Mouse (Mus musculus): Measurements from ENCODE around the gene Atp6v0a1. TPM values are rescaled to one million over a fixed set of nuclear protein-coding genes. Genes with fewer than 3 reads are reported as not detected.

Atp6v0a1 gene
- total RNA-seq (2021), result 10 to 100 TPM; 87.1 to 92.2 TPM
- long read RNA-seq, experiment 1, transcript Atp6v0a1-203 (21 exons, 2,716 nt), result major isoform, 24 of 76 reads
- long read RNA-seq, experiment 1, partial matches to known transcripts, result 7 of 76 reads
- long read RNA-seq, experiment 1, other reads (novel, unspliced or antisense), result 44 of 76 reads
- long read RNA-seq, experiment 2, transcript Atp6v0a1-203 (21 exons, 2,716 nt), result major isoform, 11 of 33 reads
- long read RNA-seq, experiment 2, partial matches to known transcripts, result 5 of 33 reads
- long read RNA-seq, experiment 2, other reads (novel, unspliced or antisense), result 15 of 33 reads

DNA sequence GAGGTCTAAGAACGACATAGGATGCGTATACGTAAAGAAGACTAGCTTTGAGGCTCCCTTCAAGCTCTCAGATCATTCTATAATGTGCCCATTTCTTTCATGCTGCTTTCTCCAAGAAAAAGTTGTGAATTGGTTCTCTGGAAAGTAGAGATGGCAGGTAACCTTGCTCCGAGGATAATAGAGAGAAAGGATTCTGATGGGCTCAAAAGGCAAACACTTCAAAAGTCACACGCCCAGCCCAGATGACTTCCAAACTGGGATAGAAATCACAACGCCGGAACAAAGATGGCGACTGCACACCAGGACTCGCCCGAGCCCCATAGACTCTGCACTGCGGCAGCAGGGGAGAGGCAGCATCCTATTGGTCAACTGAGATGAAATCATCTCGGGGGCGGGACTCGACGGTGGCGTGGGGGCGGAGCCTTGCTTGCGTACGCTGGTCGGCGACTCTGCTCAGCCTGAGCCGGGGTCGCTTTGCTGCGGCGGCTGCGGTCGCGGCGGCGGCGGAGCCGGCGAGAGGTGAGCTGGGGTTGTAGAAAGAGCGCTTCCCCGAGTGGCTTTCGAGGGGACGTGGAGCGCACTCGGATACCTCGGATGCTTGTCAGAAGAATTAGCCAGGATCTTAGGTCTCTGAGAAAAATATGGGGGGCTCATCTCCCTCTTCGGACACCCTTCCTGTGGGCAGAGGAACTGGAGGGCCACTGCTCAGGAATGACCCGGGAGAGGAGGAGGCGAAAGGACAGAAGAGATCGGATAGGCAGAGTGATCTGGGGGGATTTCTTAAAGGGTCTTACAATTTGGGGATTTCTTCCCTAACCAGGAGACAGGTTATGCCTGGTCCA, at the start of gene Atp6v0a1:
Gene Atp6v0a1 (plus strand): TSS at position 407 of the 842 bp plus-strand sequence.
- DNase-seq, result peak; percentile 98 to 99

DNA sequence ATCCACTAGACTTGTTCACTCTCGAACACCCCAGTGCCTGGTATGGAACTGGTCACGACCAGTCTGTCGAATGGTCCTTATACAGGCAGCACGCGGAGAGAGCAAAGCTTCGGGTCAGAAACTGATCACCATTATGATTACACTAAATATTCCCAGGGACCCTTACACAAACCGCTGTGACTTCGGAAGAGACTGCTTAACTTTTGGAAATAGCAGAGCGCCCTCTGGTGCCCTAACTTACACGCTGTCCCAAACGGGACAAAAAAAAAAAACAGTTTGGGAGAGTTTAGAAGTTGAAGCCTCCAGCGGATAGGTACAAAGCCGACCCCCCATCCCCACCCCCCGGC, 49.8 kb upstream of the Atp6v0a1 start:
- DNase-seq, result peak; percentile 81 to 89

DNA sequence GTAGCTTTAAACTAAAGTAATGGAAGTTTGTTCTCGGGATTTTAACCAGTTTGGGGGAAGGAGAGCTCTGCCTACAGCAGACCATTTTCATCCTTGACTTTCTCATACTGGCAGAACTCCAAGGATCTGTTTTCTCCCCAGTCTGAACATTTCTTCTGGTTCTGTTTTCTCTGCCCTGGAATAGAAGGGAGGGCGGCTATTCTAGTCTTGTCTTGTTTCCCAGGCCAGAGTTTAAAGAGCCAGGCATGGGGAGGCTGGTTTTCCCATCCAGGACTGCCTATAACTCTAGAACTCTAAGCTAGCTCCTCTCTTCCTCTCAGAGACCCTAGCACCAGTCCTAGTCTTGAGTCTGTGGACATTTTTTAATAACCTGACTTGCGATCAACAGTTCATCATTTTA, 49.4 kb upstream of the Atp6v0a1 start:
- DNase-seq, result peak; percentile 66 to 68

DNA sequence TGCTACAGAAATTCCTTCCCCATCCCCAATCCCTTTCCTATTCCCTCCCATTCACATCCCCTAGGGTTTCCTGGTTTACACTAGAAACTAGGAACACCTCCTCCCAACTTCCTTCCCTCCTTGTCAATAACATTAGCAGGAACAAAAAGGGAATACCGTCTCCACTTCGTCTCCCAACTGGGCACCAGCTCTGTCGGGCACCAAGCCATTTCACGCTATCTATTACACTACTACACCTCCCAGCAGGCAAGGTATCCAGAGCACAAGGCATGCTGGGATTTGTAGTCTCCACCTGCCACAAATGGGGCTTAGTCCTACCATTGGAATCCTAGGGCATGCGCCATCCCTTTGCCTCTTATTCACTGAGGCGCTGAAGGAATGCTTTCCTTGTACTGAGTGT, 48.7 kb upstream of the Atp6v0a1 start:
- peak; percentile 90 to 92 for DNase-seq

DNA sequence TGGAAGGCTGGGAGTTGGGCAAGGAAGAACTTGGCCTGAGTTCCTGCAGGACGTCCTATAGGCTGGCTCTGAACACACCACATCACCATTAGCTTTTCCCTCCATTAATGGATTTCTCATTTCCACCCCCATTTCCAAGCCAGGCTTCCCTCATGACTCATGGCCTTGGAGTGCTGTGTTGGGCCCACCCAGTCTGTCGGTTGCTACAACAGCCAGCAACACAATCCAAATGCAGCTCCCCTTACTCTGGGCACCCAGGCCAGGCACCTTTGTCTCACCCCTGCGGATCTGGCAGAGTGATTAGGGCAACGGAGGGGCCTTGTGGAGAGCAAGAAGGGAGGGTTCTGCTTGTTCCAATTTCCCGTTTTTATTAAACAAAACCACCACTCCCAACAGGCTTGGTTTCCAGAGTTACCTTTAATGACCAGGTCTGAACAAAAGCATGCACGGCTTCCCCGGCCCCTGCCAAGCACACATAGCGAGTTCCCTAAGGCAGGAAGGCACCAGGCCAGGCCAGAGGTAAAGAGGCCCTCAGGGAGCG, 46.8 kb upstream of the Atp6v0a1 start:
- DNase-seq, result peak; percentile 81 to 91

DNA sequence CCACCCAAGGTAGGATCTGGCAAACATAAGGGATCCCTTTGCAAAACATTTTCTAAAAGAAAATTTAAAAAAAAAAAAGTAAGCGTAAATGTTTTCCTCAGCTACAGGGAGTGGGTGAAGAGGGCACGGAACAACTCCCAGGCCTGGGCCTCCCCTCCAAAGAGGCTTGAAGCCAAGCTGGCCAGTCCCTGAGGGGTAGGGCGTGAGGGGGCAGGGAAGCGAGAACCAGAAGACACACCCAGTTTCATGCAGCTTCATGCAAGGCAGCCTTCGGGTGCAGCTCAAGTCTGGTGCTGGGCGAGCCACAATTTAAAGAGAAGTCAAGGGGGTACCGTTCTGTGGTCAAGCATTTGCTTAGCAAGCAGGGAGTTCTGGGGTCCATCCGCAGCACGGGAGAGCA, 45.6 kb upstream of the Atp6v0a1 start:
- peak; percentile 77 to 87 for DNase-seq

DNA sequence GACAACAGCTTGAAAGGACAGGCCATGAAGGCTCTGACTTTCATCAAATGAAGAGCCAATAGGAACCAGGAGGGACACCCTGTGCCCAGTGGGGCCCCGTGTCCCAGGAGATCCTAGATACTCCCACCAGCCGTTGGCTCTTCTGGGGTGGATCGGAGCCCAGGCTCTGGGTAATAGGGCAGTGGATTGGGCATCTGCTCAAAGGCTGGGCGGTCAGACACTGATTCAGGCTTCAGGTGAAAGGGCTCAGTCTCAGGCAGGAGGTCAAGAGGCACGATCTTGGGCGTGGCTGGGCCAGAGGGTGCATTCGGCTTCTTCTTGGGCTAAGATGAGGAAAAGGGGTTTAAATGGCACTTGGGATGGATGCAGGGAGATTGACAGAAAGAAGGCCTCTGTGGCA, 45.1 kb upstream of the Atp6v0a1 start:
- DNase-seq, result peak; percentile 40 to 42

DNA sequence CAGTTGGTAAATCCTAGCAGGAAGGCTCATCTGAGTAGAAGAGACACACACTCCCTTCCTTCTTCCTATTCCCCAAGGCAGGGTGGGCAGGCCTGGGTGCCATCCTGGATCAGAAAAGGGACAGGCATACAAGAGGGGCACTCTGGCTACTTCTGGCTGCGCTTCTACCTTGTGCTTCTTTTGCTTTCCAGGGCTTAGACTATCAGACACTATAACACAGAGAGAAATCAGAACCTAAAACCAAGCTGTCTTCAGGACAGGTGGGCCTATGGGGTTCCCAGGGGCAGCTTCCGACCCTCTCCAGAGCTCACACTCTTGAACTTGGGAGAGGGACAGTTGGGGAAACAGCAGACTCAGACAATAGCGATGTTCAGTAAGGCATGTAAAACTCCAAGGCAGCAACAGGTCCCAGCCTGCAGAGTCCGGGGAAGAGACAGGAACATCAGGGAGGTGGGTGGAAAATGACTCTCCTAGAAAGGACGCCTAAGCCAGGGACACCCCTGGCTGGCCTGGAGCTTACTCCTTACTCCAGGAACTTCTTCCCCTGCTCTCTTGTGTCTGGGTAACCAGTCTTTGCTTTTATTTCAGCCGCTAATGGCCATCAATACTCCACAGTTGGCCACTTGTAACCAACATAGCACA, 44.2 kb upstream of the Atp6v0a1 start:
- DNase-seq, result peak in 1 of 2 experiments; percentile 36

DNA sequence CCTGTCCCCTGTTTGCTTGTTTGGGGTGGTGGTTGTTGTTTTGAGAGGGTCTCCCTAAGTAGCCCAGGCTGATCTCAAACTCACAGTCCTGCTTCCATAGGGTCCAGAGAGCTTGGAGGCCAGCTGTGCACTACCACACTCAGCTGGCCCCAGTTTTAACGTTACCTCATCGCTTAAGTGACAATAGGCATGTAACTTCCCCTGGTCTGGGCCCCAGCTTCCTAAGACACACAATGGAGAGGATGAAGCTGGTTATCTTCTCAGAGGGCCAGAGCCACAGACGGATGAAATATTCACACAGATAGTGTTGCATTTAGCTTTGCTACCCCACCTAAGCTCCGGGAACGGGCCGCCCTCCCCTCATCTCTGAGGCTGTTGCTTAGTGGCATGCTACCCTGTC, 43.5 kb upstream of the Atp6v0a1 start:
- peak; percentile 44 to 47 for DNase-seq

DNA sequence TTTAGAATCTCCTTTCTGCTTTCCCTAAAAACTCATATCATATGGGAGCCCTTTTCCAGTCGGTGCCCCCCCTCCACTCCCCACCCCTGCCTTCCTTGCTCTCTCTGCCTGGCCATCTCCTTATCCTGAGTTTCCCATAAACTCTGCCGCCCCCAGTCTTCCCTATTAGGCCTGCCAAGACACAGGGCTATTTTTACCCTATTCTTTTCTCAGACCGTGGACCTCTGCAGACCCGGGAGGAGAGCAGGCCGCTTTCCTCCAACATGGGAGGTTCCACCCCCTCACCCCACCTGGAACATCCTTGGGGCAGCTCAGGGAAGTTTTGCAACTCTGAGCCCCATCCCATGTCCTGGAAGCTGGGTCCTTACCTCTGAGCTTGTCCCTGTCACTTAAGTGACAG, 41.9 kb upstream of the Atp6v0a1 start:
- peak; percentile 53 to 61 for DNase-seq

DNA sequence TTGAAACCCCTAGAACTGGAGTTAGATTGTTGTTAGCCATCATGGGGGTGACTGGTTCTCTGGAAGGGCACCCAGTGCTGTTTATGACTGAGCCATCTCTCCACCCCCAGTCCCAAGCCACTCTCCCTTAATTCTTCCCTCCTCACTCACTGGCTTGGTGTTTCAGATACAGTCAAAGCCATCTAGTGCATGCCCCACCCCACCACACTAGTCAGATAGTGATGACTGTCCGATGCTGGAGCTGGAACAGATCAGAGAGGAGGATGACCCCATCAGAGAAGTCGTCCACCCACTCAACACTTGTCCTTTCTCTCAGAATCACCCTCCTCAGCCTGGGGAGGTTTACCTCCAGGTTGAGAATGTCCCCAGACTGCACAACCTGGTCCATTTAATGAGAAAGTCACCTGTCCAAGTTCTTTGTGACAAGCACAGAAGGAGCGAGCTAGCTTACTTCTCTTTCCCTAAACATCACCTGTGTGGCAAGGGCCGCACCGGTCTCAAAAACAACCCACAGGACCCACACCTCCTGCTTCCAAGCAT, 41.3 kb upstream of the Atp6v0a1 start:
- DNase-seq, result peak in 1 of 2 experiments; percentile 38

DNA sequence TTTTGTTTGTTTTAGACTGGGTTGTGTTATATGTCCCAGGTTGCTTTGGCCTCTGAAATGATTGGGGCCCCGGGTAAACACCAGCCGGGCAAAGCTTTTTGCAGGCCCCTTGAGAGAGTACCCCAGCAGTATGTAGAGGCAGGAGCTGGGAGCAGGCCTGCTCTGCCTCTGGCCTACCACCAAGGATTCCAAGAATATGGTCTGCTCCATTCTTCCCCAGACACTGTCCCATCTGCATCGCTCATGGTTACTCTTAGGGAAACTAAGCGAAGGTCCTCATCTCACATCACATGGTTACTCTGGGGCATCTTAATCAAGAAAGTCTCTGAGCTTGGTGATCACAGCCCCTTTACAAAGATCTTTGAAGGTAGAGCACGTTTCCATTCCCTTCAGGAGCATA, 40.8 kb upstream of the Atp6v0a1 start:
- DNase-seq, result peak in 1 of 2 experiments; percentile 40

DNA sequence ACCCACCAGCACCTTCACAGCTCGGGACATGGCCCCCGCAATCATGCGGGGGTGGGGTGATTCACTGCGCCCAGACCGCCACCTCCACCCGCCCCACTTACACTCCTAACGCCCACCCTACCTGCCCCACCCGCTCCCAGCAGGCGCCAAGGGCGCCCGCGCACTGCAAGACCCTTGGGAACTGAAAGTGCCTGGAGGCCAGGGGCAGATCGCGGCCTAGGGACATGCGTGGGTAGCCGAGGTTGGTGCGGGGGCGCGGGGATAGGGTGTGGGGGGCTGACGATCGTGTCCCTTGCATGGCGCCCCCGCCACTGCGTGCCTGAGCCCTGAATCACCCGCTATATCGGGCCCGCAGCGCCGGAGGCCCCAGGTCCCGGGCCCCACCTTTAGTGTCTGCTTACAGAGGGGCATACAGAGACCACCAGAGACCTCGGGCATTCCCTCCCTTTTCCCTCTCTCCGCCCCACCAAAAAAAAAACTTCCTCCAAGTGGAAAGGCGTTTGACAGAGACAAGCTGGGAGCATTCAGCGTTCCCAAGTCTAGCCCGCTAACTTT, 40.0 kb upstream of the Atp6v0a1 start:
- peak in 1 of 2 experiments; percentile 57 for DNase-seq

DNA sequence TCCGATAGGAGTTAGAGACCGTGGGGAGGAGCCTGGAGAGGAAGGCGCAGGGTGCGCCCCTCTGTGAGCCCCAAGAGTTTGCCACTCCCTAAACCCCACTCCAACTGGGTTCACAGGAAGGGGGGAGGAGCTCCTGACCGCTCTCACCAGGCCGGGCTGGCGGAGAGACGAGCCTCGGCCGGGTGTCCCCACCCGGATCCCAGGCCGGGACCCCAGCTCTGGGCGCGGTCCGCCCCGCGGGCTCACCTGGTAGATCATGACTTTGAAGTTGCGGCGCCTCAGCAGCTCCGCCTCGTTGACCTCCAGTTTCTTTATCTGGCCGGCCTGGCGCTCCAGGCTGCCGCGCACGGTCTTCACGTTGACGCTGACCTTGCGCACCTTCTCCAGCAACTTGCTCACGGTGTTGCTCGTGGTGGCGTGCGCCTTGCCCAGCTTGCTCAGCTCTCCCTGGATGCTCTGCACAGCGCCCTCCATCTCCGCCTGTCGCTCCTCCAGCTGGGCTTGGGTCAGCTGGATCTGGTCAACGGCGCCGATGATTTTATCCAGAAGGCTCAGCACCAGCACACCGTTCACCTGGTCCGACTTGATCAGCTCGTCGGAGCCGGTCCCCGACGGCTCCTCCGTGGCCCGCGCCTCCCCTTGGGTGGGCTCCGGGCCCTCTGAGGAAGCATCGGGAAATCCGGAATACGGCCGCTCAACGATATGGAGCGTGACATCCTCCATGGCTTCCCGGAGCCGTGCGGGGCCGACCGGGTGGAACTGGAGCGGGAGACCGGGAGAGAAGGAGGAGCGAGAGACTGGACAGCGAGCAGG, 39.3 kb upstream of the Atp6v0a1 start:
- peak; percentile 84 to 89 for DNase-seq

DNA sequence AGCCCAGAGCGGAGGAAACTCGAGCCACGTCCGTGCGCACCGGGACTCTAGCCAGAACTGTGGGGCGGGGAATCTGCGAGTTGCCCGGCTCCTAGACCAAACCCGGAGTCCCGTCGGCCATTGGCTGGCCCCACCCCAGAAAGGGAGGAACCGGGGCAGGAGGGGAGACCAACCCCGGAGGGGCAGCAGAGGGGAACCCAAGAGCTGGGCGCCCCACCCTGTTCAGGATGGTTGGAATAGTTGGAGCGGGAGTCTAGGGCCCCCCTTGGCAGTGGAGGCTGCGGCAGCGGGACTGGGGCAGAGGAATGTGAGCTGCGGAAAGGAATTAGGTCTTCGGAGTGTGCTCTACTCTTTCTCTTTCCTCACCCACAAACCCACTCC, 38.7 kb upstream of the Atp6v0a1 start, which contains the start of gene Cavin1:
Gene Cavin1 (minus strand): TSS at position 331 of the 381 bp plus-strand sequence.
- peak; percentile 99 to 100 for DNase-seq

DNA sequence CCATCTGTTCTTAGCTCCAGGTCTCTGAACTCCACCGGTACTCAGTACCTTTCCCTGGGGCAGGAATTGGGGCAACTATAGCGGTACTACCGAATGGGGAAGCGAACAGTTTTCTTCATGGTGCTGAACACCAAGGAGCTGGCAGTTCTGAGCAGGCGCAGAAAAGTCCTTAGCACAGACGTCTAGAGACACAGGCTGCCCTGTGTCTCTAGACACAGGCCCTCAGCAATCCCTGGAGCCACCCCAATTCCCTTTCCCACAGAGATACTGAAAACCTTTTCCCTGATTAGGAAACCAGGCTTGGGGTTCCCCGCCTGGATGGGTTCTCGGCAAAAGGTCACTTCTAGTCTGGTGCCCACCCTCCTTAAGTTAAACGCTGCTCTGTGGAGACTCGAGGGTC, 37.8 kb upstream of the Atp6v0a1 start:
- no peak for DNase-seq

DNA sequence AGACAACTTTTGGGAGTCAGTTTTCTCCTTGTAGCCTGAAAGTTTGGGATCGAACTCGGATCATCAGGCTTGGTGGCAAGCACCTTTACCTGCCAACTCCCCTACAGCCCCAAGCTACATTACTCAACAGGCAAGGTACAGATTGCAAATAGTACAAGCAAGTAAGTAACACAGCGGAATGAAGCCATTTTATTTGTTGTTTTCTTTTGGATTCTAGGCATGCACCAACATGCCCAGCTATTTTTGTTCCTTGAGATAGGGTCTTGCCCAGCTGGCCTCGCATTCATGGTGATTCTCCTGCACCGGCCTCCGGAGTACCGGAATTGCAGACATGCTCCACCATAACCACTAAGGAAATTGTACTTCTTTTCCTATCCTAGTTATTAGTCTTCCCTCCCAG, 36.0 kb upstream of the Atp6v0a1 start:
- no peak for DNase-seq

DNA sequence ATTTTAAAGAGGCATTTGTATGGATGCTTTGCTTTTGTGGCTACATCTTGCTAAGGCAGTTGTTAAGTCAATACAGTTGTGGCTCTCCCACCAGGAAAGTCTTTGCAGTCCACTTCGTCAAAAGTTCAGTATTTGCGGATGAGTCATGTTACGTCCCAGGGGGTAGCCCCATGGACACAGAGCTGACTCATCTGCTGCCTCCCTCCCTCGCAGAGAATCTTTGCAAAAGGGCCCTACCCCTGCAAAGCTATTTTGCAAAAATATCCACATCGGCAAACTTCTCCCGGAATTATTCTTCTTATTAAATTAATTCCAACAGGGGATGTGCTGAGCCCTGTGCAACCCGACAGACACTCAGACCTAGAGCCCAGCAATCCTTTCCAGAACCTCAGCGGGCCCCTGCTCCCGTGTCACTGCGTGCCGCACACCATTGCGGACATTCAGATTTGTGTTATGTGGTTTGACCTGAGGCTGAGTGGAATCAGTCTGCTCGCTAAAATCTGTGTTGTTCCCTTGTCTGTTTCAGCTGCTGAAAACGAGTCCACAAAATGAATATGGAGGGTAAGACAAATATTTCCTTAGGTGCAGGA, 34.8 kb upstream of the Atp6v0a1 start:
- peak; percentile 61 to 78 for DNase-seq

DNA sequence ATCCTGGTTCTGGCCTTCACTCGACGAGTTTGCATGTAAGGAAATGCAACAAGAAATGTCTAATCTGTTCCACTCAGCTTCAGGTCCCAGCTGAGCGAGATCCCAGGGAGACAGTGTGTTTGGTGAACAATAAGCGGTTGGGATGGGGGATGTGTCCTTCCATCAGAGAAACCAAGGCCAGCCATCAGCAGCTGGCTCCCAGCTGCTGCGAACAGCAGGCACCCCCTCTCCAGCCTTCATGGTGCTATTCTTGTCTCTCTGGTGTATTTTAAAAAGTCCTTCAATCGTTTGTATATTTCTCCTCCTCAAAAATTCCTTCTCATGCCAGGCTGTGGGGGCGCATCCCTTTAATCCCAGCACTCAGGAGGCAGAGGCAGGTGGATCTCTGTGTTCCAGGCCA, 34.0 kb upstream of the Atp6v0a1 start:
- peak in 1 of 2 experiments; percentile 45 for DNase-seq

DNA sequence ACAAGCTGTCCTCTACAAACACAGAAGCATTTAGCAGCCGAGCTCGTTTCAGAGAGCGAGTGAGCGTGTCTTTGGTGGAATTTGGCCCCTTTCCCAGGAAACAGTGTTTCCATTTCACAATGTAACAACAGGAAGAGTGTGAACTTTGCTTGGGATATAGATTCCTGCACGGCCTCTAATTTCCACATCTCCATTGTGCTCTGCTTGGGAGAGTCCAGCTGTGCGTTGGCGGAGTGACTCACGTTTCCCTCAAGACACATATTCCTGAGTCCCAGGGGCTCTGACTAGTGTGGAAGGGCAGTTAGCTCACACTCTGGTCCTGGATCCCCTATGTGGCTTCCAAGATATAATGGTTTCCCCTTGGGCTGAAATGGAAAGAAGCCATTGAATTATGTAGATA, 29.4 kb upstream of the Atp6v0a1 start:
- peak; percentile 76 to 86 for DNase-seq

DNA sequence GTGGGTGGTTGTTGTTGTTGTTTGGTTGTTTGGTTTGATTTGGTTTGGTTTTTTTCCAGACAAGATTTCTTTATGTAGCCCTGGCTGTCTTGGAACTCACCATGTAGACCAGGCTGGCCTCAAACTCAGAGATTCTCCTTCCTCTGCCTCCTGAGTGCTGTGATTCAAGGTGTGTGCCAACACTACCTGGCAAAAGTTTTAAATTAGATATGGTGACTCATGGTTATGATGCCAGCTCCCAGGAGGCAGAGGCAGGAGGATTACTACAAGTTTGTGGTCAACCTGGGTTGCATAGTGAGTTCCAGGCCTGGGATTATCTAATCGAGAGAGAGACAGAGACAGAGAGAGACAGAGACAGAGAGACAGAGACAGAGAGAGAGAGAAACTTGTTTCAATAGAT, 28.8 kb upstream of the Atp6v0a1 start:
- no peak for DNase-seq
